Mouse (Mus musculus): ENCODE data around the gene Ddx23. TPM values are rescaled to one million over a fixed set of nuclear protein-coding genes. Genes with fewer than 3 reads are reported as not detected.

Ddx23 gene
- polyA plus RNA-seq, 1 experiment from 2014 or later, result 34.5 TPM

DNA sequence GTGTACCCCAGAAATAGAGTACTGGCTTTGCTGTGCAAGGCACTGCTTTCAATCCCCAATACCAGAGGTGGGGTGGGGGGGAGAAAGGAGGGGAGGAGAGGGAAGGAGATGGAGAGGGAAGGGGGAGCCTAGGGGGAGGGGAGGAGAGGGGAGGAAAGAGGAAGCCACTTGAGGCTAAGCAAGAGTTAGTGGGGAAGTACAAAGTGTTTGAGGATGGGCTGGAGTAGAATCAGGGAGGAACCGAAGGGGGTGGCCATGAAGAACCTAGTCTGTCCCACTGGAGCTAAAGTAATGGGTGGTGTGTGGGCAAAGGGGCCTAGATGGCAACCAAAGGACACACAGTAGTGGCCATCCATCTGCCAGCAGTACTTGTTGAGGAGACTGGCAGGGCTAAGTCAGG is 21.1 kb upstream of the Ddx23 start:
- H3K4me1 ChIP-seq, result no peaks in the 10 kb centered on the region
- peaks cover 29% of the 10 kb centered on the region for H3K27me3 ChIP-seq
- no peaks in the 10 kb centered on the region for H3K36me3 ChIP-seq
- no peak overlapping the region for H3K27ac ChIP-seq
- no peak overlapping the region for H3K4me2 ChIP-seq (replicated peaks)
- no peaks in the 10 kb centered on the region for H3K9me3 ChIP-seq
- no peak overlapping the region for H3K4me3 ChIP-seq
- ATAC-seq (ENCODE audit: low FRiP score, low read depth), result no peak
- WGBS, result 86% methylated on average over 1 of the region's 1 CpGs
- H3K9ac ChIP-seq, result no peak overlapping the region

DNA sequence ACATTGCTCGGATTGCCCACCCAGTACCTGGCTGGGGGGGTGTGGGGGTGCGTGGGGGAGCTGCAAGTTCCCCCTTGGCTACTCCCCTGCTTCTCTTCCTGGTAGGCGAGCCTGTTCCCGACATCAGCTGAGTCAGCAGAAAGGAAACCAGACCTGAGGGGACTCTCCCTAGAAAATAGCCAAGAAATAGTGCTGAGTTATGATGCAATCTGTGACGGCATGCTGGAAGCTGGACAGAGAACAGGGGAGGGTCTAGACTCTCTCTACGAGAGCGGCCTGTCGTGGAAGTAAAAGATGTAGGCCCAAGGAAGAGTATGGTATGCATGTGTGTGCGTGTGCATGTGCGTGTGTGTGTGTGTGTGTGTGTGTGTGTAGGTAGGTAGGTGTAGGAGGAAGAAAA is 20.5 kb upstream of the Ddx23 start:
- no peak overlapping the region for H3K27ac ChIP-seq
- H3K36me3 ChIP-seq, result no peaks in the 10 kb centered on the region
- no peak overlapping the region for H3K9ac ChIP-seq
- ATAC-seq (ENCODE audit: low FRiP score, low read depth), result no peak
- H3K27me3 ChIP-seq, result peaks cover 34% of the 10 kb centered on the region
- no peaks in the 10 kb centered on the region for H3K4me1 ChIP-seq
- no peaks in the 10 kb centered on the region for H3K9me3 ChIP-seq
- no peak overlapping the region for H3K4me3 ChIP-seq
- no peak overlapping the region for H3K4me2 ChIP-seq (replicated peaks)
- WGBS, result 67% methylated on average over 10 of the region's 10 CpGs

GRCm38 (mm10) chr15:98681633-98682032 is 18.9 kb upstream of the Ddx23 start:
- Histone ChIP-seq H3K4me2 (replicated peaks) (no peak overlapping the region), H3K4me1 (peaks cover 10% of the 10 kb centered on the region), H3K27me3 (peaks cover 48% of the 10 kb centered on the region), H3K27ac (no peak overlapping the region), H3K4me3 (no peak overlapping the region), H3K9me3 (no peaks in the 10 kb centered on the region), H3K9ac (no peak overlapping the region), H3K36me3 (no peaks in the 10 kb centered on the region)
- no peak for ATAC-seq (ENCODE audit: low FRiP score, low read depth)
- 76% methylated on average over 7 of the region's 7 CpGs for WGBS

DNA sequence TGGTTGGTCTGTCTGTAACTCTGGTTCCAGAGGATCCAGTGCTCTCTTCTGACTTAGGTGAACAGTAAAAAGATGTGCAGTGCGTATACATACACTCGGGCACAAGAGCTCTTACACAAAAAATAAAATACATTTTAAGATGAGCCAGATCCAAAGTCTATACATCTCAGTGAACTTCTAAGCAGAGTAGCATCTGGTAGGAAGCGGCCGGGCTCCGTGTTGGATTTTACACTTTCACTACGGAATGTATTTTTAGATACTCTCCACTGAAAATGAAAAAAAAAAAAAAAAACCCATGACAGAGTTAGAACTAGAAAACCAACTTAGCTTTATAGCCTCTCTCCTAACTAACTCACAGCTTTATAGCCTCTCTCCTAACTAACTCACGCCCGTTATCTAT is 18.0 kb upstream of the Ddx23 start:
- H3K27me3 ChIP-seq, result peaks cover 58% of the 10 kb centered on the region
- no peak overlapping the region for H3K4me2 ChIP-seq (replicated peaks)
- H3K27ac ChIP-seq, result no peak overlapping the region
- ATAC-seq (ENCODE audit: low FRiP score, low read depth), result no peak
- no peak overlapping the region for H3K9ac ChIP-seq
- no peak overlapping the region for H3K4me3 ChIP-seq
- H3K9me3 ChIP-seq, result no peaks in the 10 kb centered on the region
- H3K36me3 ChIP-seq, result no peaks in the 10 kb centered on the region
- H3K4me1 ChIP-seq, result peaks cover 20% of the 10 kb centered on the region
- WGBS, result 75% methylated on average over 8 of the region's 8 CpGs

DNA sequence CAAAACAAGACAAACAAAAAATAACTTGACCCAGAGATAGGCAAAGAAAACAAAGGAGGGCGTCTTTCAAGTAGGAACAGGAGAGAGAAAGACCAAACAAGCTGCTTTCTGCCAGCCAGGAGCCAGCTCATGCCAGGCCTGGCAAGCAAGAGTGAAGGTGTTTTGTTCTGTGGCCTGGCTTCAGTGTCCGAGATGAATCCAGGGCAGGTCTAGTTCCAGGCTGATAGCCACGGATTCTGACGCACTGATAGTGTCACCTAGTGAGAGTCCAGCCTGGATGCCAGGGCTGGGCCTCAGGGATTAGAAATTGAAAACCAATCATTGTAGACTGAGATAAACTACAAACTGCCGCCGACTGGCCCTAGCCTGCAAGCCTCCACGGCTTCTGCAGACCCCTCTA is 15.3 kb upstream of the Ddx23 start:
- 69% methylated on average over 7 of the region's 7 CpGs for WGBS

GRCm38 (mm10) chr15:98676940-98677728 is 14.4 kb upstream of the Ddx23 start, which contains the start of gene Rnd1:
Rnd1 (minus strand) TSS chr15:98677461.
- H3K36me3 ChIP-seq, result no peaks in the 10 kb centered on the region
- peak within 1 kb of the TSS; percentile 72 for H3K4me2 ChIP-seq (replicated peaks)
- peak; percentile 97 for ATAC-seq (ENCODE audit: low FRiP score, low read depth)
- peaks cover 84% of the 10 kb centered on the region for H3K27me3 ChIP-seq
- WGBS, result under 1% methylated on average over 32 of the region's 37 CpGs
- H3K4me1 ChIP-seq, result peaks cover 36% of the 10 kb centered on the region
- peak within 1 kb of the TSS; percentile 41 for H3K4me3 ChIP-seq
- H3K9me3 ChIP-seq, result no peaks in the 10 kb centered on the region
- no peak within 1 kb of the TSS for H3K27ac ChIP-seq
- H3K9ac ChIP-seq, result peak within 1 kb of the TSS; percentile 48

More for the DNA sequence above, 15.3 kb upstream of the Ddx23 start:
- no peak for ATAC-seq (ENCODE audit: low FRiP score, low read depth)
- H3K4me3 ChIP-seq, result no peak overlapping the region
- H3K9ac ChIP-seq, result no peak overlapping the region
- H3K27ac ChIP-seq, result no peak overlapping the region
- peaks cover 36% of the 10 kb centered on the region for H3K4me1 ChIP-seq
- no peaks in the 10 kb centered on the region for H3K36me3 ChIP-seq
- peaks cover 80% of the 10 kb centered on the region for H3K27me3 ChIP-seq
- H3K4me2 ChIP-seq (replicated peaks), result no peak overlapping the region
- no peaks in the 10 kb centered on the region for H3K9me3 ChIP-seq

DNA sequence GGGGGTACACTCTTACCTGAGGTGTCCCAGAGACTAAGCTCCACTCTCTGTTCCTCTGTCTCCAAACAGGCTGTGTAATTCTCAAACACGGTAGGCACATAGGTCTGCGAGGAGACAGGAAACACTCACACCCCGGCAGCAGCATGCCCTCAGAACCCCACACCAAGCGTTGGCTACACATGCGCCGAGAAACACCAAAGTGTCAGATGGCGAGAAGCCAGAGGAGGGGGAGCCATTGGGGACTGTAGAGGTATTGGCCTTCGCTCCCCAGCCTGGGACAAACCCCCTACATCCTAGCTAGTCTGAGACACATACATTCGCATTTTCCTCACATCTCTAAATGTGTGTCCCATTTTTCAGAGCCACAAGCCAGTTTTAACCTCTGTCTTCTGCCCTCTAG is 13.8 kb upstream of the Ddx23 start:
- peak overlapping the region; percentile 72 for H3K4me2 ChIP-seq (replicated peaks)
- no peaks in the 10 kb centered on the region for H3K9me3 ChIP-seq
- H3K9ac ChIP-seq, result no peak overlapping the region
- H3K36me3 ChIP-seq, result no peaks in the 10 kb centered on the region
- peaks cover 36% of the 10 kb centered on the region for H3K4me1 ChIP-seq
- H3K27ac ChIP-seq, result no peak overlapping the region
- peaks cover 78% of the 10 kb centered on the region for H3K27me3 ChIP-seq
- WGBS, result 2% methylated on average over 9 of the region's 9 CpGs
- no peak for ATAC-seq (ENCODE audit: low FRiP score, low read depth)
- H3K4me3 ChIP-seq, result peak overlapping the region; percentile 41

DNA sequence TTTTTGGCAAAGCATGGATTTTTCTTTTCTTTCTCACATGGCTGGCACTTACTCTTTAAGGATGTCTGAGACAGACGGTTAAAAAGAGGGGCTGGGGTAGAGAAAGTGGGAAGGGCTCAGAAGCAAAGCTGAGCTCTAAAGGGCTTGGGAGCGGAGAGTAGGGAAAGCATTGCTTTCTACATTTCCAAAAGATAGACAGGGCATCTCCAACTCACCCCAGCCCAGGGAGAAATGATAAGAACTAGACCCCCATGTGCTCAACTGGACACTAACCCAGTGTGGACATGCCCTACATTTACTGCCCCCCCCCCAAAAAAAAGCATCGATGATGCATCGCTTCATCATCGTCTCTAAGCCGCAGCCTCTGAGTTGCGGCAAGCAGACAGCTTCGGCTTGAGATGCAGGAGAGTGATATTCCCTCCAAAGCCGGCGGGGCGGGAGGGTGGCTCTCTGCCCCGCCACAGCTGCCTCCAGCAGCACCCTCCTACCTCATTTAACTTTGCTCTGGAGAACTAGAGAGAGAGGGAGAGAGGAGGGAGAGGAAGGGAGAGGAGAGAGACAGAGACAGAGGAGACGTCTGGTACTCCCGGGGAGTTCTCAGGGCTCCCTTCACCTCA is 13.0 kb upstream of the Ddx23 start:
- Histone ChIP-seq H3K4me3 (peak overlapping the region; percentile 41), H3K27ac (no peak overlapping the region), H3K9ac (peak overlapping the region; percentile 48; the same call in 1 of the 2 replicates), H3K9me3 (no peaks in the 10 kb centered on the region), H3K27me3 (peaks cover 75% of the 10 kb centered on the region), H3K36me3 (no peaks in the 10 kb centered on the region), H3K4me2 (replicated peaks) (peak overlapping the region; percentile 72), H3K4me1 (peaks cover 36% of the 10 kb centered on the region)
- ATAC-seq (ENCODE audit: low FRiP score, low read depth), result no peak
- WGBS, result 8% methylated on average over 14 of the region's 14 CpGs

GRCm38 (mm10) chr15:98674994-98675545 is 12.4 kb upstream of the Ddx23 start:
- peaks cover 81% of the 10 kb centered on the region for H3K27me3 ChIP-seq
- peaks cover 36% of the 10 kb centered on the region for H3K4me1 ChIP-seq
- peak overlapping the region; percentile 41; the same call in 1 of the 2 replicates for H3K4me3 ChIP-seq
- no peaks in the 10 kb centered on the region for H3K9me3 ChIP-seq
- no peaks in the 10 kb centered on the region for H3K36me3 ChIP-seq
- 0 out of 2 replicates have a peak overlapping the region, but pooled peaks have one; percentile 8 for H3K9ac ChIP-seq
- no peak for ATAC-seq (ENCODE audit: low FRiP score, low read depth)
- WGBS, result 19% methylated on average over 11 of the region's 11 CpGs
- no peak overlapping the region for H3K27ac ChIP-seq
- peak overlapping the region; percentile 72 for H3K4me2 ChIP-seq (replicated peaks)

DNA sequence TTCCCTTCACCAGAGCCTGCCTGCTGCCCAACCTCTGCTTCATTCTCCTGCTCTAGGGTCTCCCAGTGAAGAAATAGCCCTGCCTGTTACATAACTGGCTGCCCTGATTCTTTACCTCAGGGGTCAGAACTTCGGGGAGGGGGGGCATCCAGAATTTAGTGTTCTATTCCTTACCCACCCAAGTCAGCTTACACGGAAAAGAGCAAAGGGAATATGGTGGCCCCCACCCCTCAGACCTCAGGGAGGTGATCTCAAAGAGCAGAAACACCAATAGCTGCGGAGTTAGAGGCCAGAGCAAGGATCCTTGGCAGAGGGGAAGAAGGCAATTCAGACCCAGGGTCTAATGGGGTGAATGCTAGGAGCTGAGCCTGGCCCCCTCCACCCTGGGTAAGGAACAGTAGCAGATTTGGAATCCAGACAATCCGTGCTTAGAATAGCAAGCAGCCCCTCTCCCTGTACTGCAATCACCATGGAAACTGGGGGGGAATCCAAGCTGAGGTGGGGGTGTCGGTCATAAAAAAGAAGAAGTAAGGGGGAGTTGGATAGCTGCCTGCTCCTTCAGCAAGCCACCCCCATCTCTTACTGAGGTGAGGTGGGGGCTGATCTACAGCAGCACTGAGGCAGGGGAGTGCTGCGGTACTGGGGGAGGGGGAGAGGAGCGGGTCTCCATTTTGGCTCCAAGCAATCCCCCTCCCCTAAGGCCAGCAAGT is 11.7 kb upstream of the Ddx23 start:
- Histone ChIP-seq H3K27me3 (peaks cover 76% of the 10 kb centered on the region), H3K4me1 (peaks cover 36% of the 10 kb centered on the region), H3K36me3 (no peaks in the 10 kb centered on the region), H3K4me2 (replicated peaks) (peak overlapping the region; percentile 72; the same call in 1 of the 2 replicates), H3K9me3 (no peaks in the 10 kb centered on the region), H3K4me3 (peak overlapping the region; percentile 5; the same call in 1 of the 2 replicates), H3K9ac (no peak overlapping the region), H3K27ac (no peak overlapping the region)
- 24% methylated on average over 7 of the region's 7 CpGs for WGBS
- ATAC-seq (ENCODE audit: low FRiP score, low read depth), result no peak

GRCm38 (mm10) chr15:98673732-98674131 is 11.0 kb upstream of the Ddx23 start:
- Histone ChIP-seq H3K27ac (no peak overlapping the region), H3K9ac (no peak overlapping the region), H3K36me3 (no peaks in the 10 kb centered on the region), H3K4me2 (replicated peaks) (no peak overlapping the region), H3K27me3 (peaks cover 69% of the 10 kb centered on the region), H3K4me3 (no peak overlapping the region), H3K9me3 (no peaks in the 10 kb centered on the region), H3K4me1 (peaks cover 36% of the 10 kb centered on the region)
- ATAC-seq (ENCODE audit: low FRiP score, low read depth), result no peak
- 74% methylated on average over 7 of the region's 7 CpGs for WGBS

DNA sequence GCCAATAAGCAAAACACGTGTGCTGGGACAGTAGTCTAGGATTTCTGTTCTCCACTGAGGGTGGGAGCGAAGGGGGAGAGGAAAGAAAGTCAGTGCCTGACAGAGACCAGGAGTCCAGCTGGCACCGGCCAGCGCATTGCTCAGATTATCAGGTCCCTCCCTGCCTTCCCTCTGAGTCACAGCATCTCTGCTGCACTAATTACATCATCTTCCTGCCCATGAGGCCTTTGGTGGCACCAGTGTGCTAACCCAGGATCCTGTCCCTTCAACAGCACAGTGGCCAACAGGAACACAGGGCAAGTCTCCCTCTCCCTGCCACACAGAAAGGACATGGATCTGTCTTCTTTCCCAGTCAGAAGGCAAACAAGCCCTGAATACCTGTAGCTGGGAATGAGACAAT is 9.9 kb upstream of the Ddx23 start:
- no peaks in the 10 kb centered on the region for H3K9me3 ChIP-seq
- ATAC-seq (ENCODE audit: low FRiP score, low read depth), result no peak
- peaks cover 35% of the 10 kb centered on the region for H3K4me1 ChIP-seq
- no peak overlapping the region for H3K9ac ChIP-seq
- H3K27ac ChIP-seq, result no peak overlapping the region
- H3K27me3 ChIP-seq, result peaks cover 58% of the 10 kb centered on the region
- 73% methylated on average over 4 of the region's 4 CpGs for WGBS
- no peaks in the 10 kb centered on the region for H3K36me3 ChIP-seq
- no peak overlapping the region for H3K4me3 ChIP-seq
- no peak overlapping the region for H3K4me2 ChIP-seq (replicated peaks)
